Mouse (Mus musculus) gastrocnemius, postnatal 36 days (tissue): ENCODE measurements around the gene Gm7168. TPM values are rescaled to one million over a fixed set of nuclear protein-coding genes. Genes with fewer than 3 reads are reported as not detected.
A peak's percentile ranks its signal among the peaks of the same experiment; 100 is the strongest.
"Not testable (repeated sequence)": the region's sequence is repeated elsewhere in the genome, so short reads cannot be mapped to it uniquely, and the experiment has no call there.

Experiments
- DNase-seq, 2 experiments: peaks; one replicate each; pipeline ENCODE4 v3.0.0; 2022
- intact Hi-C: fragments of 180-260 bp; cut with DNase I; formaldehyde crosslinking; loops from one replicate; pipeline ENCODE4 v1.15.1; 2025
- long read RNA-seq, 2 experiments: library from polyadenylated mRNA; stranded (forward); transcript quantifications; one replicate each; pipeline ENCODE4 v2.0.0; 2021
- total RNA-seq, 2 experiments: library from RNA; stranded (reverse); gene quantifications; 2 replicates each; pipeline ENCODE4 v1.2.3; 2021

Gene Gm7168
- total RNA-seq, result not detected
- long read RNA-seq, experiment 1, result 0 reads
- long read RNA-seq, experiment 2, result 0 reads

DNA sequence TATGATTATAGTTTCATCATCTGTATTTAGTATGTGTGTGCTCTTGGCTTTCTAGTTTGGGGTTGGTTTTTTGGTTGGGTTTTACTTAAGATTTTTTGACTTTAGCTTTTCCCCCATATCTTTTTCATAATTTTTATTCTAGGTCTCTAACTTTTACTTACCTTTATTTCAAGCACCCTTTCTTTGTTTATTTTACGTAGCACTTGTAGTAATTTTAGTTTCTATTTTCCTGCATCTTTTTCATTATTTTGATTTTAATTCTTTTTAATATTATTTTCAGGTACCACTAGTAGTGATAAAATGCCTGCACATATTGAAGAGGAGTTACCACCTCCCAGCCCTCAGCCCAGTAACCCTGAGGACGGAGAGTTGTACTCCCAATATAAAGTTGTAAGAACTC, at the start of gene Gm7168:
TSS of gene Gm7168 (plus strand) at position 301 of the 400 bp plus-strand sequence.
- intact Hi-C loops, DNase-seq: not testable (repeated sequence)

DNA sequence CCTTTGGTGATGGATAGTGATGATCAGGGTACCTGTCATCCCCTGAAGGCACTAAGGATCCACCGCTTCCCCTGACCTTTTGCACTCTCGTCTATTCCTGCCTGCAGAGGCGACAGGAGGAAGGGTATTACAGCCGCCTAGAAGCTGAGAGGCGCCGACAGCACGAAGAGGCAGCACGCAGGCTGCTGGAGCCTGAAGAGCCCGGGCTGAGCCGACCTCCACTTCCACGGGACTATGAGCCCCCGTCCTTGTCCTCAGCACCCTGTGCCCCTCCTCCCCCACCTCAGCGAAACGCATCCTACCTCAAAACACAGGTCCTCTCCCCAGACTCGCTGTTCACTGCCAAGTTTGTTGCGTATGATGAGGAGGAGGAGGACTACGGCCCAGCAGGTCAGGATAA, 49.3 kb upstream of the Gm7168 start:
- intact Hi-C loops, result no loop called here
- no peak for DNase-seq

DNA sequence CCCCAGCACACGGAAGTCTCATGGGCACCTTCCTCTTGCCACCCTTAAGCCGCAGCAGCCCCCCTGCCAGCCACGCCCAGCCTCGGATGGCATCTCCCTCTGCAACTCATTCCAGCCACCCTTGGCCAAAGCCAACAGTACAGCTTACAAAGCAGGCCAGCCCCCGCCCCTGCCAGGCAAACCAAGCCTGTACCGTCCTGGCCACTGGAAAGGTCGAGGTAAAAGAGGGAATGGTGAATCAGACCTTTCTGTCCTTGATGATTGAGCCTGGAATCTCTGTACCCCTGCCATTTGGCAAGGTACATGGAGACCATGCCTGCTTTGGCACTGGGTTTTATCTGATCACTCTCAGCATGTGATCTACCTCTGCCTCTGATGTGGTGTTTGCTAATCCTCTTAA, 48.9 kb upstream of the Gm7168 start:
- intact Hi-C loops, result no loop called here
- no peak for DNase-seq

DNA sequence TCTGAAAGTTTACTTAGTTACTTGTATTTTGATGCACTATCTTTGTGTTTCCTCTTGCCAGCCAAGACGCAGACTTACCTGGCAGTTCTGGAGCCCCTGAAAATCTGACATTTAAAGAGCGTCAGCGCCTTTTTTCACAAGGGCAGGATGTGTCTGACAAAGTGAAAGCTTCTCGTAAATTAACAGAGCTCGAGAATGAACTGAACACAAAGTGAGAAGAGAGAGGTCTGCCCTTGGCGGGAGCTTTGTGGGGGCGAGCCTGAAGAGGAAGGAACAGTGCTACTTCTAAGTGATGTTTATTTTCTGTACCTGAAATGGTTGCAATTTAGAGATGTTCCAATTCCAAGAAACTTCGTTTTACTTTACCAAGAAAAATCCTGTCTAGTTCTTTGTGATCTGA, 44.4 kb upstream of the Gm7168 start:
- intact Hi-C loops, result no loop called here
- DNase-seq, result no peak

DNA sequence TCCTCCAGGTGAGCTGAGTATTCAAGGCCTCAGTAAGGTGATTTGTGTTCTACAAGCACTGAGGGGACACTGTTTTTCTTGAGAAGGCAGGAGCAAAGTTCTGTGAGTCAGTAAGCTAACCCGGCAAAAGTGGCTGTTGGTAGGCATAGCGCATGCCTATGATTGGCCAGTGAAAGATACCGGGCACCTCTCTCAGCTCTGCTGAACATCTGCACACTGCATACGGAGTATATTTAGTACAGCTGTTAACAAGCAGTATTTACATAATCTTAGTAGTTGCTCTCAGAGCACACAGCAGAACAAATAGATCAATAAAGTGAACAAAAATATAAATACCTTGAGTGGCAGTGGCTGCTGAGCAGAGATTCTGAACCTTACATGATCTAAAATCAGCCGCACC, 41.1 kb upstream of the Gm7168 start:
- intact Hi-C loops, result no loop called here
- DNase-seq, result no peak

DNA sequence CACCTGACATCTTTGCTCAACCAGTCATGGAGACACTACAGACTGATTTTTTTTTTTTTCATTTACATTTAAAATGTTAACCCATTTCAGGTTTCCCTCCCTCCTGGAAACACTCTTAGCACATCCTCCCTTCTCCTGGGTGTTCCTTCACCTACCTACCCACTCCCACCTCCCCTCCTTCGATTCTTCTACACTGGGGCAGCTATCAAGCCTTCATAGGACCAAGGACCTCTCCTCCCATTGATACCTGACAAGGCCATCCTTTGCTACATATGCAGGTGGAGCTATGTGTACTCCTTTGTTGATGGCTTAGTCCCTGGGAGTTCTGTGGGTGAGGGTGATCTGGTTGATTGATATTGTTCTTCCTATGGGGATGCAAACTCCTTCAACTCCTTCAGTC, 40.5 kb upstream of the Gm7168 start:
- intact Hi-C loops, result no loop called here
- no peak for DNase-seq

DNA sequence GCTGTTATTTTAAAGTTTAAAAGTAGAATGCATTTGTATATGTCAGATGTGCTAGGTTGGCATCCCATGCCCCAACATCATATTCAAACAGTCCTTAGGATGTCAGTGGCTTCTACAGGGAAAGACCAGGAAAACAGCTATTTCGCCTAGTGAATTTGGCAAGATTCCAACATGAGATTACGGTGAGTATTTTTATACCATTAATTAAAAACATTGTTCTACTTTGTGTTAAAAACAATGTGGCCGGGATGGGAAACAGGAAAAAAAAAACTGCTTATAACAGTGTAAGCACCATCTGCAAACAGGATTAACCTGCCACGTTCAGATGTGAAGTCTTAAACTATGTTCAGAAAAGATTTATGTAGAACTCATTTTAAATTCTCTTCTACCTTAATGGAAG, 34.2 kb upstream of the Gm7168 start:
- no peak for DNase-seq
- intact Hi-C loops, result no loop called here

DNA sequence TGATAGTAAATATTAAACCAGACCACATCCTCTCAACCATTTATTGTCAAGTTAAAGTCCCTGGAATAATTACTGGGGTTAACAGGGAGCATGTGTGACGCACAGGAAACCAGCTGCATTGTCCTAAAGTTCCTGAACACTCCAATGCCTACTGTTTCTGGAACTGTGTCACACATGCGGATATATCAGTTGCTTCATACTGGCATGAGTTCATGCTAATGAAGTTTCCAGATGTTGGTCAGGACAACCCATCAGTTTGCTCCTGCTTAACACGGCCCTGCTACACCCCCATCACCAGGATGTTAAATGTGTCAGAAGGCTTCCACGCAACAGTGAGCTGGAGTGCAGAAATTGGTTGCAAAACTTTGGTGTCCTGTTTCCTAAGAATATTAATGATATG, 33.6 kb upstream of the Gm7168 start:
- no peak for DNase-seq
- intact Hi-C loops, result no loop called here

DNA sequence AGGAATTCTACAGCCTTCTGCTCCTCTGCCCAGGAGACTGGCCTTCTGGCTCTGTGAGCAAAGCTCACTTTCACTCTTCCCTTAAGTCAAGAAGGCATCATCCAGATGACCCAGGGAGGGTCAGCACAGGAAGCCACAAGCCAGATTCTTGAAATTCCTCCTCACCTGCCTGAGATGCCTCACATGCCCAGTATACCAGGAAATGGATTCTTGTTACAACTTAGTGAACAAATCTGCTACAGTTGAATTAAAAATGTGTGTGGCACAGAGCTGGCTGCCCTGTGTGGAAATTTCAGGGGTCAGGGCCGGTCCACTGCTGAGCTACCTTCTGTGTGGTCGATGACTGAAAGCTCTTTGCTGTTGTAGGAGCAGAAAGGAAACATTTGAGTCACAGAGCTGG, 27.4 kb upstream of the Gm7168 start:
- intact Hi-C loops, result no loop called here
- DNase-seq, result peak in 1 of 2 experiments; percentile 11

DNA sequence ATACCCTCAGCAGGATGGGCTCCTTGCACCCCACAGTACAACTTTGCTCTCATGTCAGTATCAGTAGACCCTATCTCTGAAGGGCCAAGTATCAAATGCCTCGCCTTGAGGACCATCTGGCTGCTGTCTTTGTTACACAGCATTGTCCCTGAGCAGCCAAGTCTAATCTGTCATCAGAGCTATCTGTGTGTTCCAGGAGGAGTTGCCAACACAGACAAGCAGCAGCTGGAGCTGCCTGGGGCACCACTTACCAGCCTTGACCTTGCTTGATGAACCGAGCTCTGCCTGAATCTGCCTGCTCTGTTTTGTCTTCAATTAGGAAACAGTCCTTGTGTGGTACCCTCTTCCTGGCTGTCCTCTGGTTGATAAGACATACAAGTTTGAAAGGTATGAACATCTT, 24.8 kb upstream of the Gm7168 start:
- DNase-seq, result peak in 1 of 2 experiments; percentile 8
- intact Hi-C loops, result no loop called here

DNA sequence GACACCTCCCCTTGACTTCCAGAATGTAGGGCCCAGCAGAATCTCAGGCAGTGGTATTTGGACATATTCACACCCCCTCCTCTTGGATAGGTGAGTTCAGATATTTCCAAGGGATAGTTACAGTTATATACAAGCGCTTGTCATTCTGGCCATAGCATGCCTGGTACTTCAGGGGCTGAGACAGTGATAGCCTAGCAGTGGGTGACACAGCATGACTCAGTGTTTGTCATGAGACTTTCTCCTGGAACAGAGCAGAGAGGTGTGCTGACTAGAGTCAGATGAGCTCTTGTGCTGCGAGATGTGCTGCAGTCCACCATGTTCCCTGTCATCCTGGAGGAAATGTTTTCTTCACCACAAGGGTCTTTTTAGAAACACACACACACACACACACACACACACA, 23.6 kb upstream of the Gm7168 start:
- DNase-seq, result peak in 1 of 2 experiments; percentile 6
- intact Hi-C loops, result no loop called here

DNA sequence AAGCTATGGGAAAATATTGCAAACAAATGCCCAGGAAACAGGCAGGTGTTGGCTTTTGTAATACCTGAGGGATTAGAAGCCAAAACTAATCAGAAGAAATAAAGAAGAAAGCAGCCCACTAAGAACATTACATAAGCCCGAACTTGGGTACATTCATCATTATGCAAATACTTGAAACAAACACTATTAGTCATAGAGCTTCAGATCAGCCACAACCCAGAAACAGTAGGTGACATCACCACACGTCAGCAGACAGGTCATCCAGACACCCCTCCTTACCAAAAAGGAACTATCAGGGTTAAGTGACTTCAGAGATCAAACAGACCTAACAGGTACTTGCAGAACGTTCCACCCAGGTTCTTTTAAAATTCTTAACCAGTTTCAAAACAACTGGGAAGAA, 22.2 kb upstream of the Gm7168 start:
- DNase-seq, result no peak
- intact Hi-C loops, result no loop called here

DNA sequence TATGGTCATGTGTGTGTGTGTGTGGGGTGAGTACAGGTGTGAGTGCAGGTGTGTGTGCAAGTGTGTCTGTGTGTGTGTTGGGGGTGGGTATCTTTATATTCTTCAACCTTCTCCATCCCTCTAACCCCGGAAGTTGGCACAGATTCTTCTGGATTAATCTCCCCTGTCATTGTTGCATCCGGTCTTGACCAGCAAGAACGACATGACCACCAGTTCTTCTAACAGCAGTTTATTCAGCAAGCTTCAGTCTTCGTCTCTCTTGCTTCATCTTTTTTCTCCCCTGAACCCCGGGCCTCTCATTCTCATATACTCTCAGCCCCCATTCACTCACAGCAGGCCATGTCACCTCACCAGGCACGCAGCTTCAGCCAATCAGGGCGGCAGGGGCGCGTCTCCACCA, 17.8 kb upstream of the Gm7168 start:
- intact Hi-C loops, result no loop called here
- no peak for DNase-seq

DNA sequence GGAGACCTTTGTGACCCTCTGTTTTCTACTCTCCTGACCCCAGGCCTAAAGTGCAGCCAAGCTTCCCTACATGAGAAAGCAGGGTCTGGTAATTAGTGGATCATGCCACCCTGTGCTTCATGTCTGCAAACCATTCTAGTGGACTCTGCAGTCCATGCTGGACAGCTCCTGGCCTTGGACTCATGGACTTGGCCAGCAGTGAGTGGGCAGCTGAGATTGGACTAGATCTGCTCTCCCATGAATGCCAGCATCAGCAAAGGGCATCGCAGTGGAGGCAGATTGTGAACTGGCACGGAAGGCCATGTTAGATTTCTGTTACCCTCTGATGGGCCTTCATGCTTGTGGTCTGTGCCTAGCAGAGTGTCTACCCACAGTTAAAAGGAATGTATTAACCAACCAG, 12.8 kb upstream of the Gm7168 start:
- intact Hi-C loops, DNase-seq: not testable (repeated sequence)

DNA sequence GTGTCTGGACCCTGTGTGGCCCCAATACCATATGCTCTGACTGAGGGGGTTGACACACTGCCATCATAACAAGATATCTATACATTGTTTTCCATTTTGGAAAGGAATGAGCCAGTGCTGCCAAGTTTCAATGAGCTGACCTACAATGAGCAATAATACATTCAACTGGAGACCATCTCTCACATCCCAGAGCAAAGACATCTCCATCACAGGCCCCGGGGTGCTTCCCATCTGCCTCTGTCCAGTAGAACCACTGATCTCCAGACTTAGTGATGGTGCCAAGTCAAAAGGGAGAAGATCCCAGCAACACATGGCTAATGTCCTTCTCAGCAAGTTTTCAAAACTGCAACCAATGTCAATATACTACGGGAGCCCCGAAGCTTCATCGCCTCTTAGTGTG, 10.4 kb upstream of the Gm7168 start:
- intact Hi-C loops, result no loop called here
- DNase-seq, result no peak

DNA sequence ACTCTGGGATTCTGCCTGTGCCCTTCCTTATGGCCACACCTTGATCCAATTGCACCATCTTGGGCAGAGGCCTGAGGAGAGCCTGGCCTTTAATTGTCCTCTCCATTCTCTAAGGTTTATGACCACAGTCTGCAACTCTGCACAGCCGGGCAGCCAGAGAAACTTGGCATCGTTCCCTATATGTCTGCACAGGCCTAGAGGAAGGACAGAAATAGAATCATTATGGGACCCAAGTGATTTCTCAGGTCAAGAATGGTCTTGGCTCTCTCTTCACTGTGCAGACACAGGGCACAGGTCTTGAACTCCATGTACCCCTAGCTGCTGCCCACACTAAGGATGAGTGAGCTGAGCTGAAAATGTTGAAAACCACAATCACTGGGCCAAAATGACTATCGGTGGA, 9.5 kb upstream of the Gm7168 start:
- intact Hi-C loops, result no loop called here

DNA sequence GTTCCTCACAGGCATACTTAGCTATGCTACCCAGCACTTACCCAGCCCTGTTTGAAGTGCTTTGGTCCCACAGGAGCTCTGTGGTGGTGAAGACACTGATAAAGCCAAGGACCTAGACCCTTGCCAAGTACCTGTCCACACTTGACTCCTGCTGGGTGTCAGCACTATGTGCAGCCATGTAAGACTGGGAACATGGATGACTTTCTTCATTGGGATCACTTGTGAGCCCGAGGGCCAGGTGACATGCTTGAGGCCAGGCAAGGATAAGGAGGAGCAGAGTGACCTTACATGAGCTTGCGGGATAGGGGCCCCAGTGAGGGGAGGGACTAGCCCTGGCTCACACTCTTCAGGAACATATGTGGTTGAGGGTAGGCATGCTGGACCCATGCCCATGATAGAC, 8.9 kb upstream of the Gm7168 start:
- DNase-seq, intact Hi-C loops: not testable (repeated sequence)

More for the DNA sequence above, 9.5 kb upstream of the Gm7168 start:
- peak in 1 of 2 experiments; percentile 26 for DNase-seq

DNA sequence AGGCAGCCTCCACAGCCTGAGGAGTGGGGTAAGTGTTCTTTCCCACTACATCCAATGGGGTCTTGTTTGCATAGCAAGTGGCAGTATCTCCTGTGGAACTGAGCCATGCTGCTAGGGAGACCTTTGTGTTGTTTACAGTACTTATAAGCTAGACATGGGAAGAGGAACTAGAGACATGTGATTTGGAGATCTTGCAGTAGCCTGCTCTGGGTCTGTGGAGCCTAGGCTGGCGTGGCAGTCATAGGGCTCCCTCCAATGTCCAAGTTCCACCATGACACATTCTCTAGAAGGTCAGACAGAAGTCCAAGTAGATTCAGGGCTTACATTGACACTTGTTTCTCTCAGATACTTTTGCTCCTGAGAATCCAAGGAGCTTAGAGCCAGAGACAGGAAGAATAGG, 7.7 kb upstream of the Gm7168 start:
- no peak for DNase-seq
- intact Hi-C loops, result loop anchor here (5.0 kb wide), 1 partner anchor 88 kb away; no protein-coding TSS in a partner anchor

DNA sequence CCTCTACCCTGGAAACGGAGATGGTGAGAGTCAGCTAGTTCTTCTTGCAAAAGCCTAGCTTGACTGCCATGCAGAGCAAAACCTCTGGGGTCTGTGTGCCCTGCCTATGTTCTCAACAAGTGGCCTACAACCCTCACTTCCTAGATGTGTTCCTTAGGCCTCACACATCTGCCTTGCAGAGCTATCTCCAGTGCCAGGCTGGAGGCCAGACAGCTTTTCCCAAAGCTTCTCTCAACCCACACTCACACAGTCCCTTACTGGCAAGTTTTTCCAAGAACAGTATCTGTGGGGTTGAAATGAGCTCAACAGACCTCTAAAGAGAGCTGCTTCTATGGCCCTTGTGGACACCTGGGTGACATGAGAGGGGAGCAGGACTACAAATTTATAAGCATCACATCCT, 3.4 kb downstream of the Gm7168 start:
- DNase-seq, intact Hi-C loops: not testable (repeated sequence)

DNA sequence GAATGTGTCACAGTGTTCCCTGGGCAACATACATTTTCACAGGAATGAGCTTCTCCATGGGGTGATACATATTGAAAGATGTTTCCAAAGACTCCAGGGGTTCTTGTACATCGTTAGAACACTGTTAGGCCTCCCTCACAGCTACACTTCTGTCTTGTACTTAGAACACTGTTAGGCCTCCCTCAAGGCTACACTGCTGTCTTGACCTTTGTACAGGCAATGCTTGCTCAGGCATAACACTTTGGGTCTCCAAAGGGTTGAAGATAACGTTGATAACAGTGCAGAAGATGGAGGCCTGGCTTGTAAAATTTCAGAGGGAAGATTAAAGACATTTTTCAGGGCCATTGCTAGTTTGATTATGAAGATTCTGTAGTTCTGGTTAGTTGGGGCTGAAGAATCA, 10.0 kb downstream of the Gm7168 start:
- DNase-seq, intact Hi-C loops: not testable (repeated sequence)

DNA sequence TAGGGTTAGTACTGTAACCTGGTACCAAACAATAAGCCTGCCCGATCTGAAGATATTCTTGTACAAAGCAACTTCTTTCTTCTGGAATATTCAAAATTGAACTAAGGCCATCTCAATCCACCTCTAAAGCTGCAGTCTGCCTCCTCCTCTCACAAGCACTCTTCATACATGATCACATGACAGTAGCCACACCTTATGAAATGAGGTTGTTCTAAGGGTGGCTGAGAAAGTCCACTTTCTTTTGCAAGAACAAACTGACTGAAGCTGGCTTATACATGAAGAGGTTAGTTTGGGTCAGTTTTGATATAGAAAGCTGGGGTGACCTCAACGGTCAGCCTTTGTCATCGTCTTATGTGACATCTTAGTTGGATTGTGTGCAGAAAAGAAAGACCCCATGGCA, 14.1 kb downstream of the Gm7168 start:
- intact Hi-C loops, result loop anchor here (5.0 kb wide), 1 partner anchor 85 kb away; no protein-coding TSS in a partner anchor
- DNase-seq, result not testable (repeated sequence)

DNA sequence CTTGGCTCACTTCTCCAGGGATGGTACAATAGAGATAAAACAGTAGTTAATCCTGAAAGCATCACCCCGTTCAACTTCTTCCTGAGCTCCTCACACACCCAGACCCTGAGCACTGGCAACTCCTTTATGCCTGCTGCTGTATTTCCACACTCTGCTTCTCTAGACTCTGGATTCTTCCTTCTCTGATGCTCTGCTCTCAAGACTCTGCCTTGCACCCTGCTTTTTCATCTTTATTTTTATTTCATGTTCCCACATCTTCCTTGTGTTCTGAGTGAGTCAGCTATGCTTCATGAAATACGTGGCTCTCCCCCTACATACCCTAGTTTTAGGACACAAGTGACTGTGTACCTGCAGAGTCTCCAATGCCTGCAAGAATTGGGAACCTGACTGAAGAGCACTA, 16.9 kb downstream of the Gm7168 start:
- DNase-seq, intact Hi-C loops: not testable (repeated sequence)

DNA sequence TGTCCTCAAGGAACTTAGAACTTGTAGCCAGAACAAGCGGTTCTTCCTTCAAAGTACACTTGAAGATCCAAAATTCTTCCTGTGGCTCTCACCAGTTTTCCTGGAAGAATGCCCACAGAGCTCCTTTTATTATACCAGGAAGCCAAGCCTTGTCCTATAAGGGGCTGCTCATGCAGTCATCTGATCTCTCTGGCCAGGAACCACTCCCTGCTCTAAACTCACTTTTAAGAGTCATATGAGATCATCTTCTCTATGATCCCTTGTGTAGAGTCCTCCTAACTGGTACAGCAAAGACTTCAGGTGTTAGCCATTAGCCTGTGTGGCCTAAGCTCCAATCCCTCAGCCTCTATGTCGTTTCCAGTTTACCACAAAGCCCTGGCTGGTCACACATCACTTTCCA, 21.7 kb downstream of the Gm7168 start:
- intact Hi-C loops, DNase-seq: not testable (repeated sequence)
